Mouse (Mus musculus): ENCODE measurements at regions not wholly inside any gene's neighbourhood (a gene's known extent, or its start where the extent isn't known, plus 50 kb on each side); places are given as distances from the start of the nearest gene placed in this dataset.
A peak's percentile ranks its signal among the peaks of the same experiment; 100 is the strongest.

GRCm38 (mm10) chr1:161301348-161302075, 50.5 kb upstream of the Prdx6 start:
- DNase-seq (ENCODE audit: low spot score in 2 of 2): no peak

- no peak for DNase-seq (ENCODE audit: low spot score in 2 of 2)
Measured at GRCm38 (mm10) chr1:161306772-161307499, 55.9 kb upstream of the Prdx6 start.

GRCm38 (mm10) chr1:161309269-161309668, 58.2 kb upstream of the Prdx6 start:
- no peak for DNase-seq (ENCODE audit: low spot score in 2 of 2)

- DNase-seq (ENCODE audit: low spot score in 2 of 2): peak in 1 of 2 experiments; percentile 58
Measured at GRCm38 (mm10) chr1:161314078-161314477, 63.1 kb upstream of the Prdx6 start.

- no peak for DNase-seq (ENCODE audit: low spot score in 2 of 2)
Measured at GRCm38 (mm10) chr1:161321675-161322074, 70.7 kb upstream of the Prdx6 start.

- DNase-seq (ENCODE audit: low spot score in 2 of 2): no peak
Measured at GRCm38 (mm10) chr1:161329218-161329617, 66.0 kb upstream of the Tnfsf4 start.

GRCm38 (mm10) chr1:161333151-161333550, 62.1 kb upstream of the Tnfsf4 start:
- no peak for DNase-seq (ENCODE audit: low spot score in 2 of 2)

GRCm38 (mm10) chr1:161345111-161345510, 50.1 kb upstream of the Tnfsf4 start:
- no peak for DNase-seq (ENCODE audit: low spot score in 2 of 2)

Data from spleen, postnatal 4 days (tissue).